Mouse (Mus musculus) brain, embryonic 14.5 days (tissue): ENCODE data around the gene Crip2.

Experiments used
- CTCF ChIP-seq: fragments of 200-500 bp; IDR thresholded peaks from 2 replicates; pipeline ENCODE4 v1.5.1; 2012; ENCODE audit warnings: inconsistent platforms, mild to moderate bottlenecking, moderate library complexity, borderline replicate concordance; ENCODE audit not compliant: insufficient read depth, insufficient read length; ENCODE audit errors: extremely low read depth
- POLR2A ChIP-seq: fragments of 200-500 bp; IDR thresholded peaks from 2 replicates; pipeline ENCODE4 v1.6.1; 2012; ENCODE audit warnings: mild to moderate bottlenecking, inconsistent platforms, borderline replicate concordance; ENCODE audit not compliant: poor library complexity, insufficient read depth, insufficient read length, severe bottlenecking; ENCODE audit errors: extremely low read depth

GRCm38 (mm10) chr12:113106386-113106785 lies 33.6 kb upstream of the Crip2 start:
- TF ChIP-seq CTCF (no peak), POLR2A (no peak)
